In genomic region chr14:27623368-27623767, GRCm38 (mm10) we compare ENCODE assay signal across 8 mouse cellular contexts. TPM values are rescaled to one million over a fixed set of nuclear protein-coding genes. Genes with fewer than 3 reads are reported as not detected.
DNase-seq lines count a peak whose midpoint lies in the region; ATAC-seq lines count a peak whose summit lies in the region.

No protein-coding gene starts in this region.

- H3K4me1 ChIP-seq in forebrain, embryonic 11.5 days (replicated peaks; ENCODE audit: control insufficient read depth, insufficient read depth, low read length): no peaks in the 10 kb centered on the region
- H3K4me1 ChIP-seq in hindbrain, embryonic 13.5 days (replicated peaks): peaks cover 12% of the 10 kb centered on the region
- H3K4me1 ChIP-seq in lung, embryonic 15.5 days: 0 out of 2 replicates have a peak, but pooled peaks cover 4% of the 10 kb centered on the region

- H3K9me3 ChIP-seq in forebrain, embryonic 11.5 days (ENCODE audit: control insufficient read depth, low read length): no peaks in the 10 kb centered on the region
- no peaks in the 10 kb centered on the region for H3K9me3 ChIP-seq in hindbrain, embryonic 13.5 days
- H3K9me3 ChIP-seq in lung, embryonic 15.5 days: no peaks in the 10 kb centered on the region

- peak; percentile 37 to 68 for DNase-seq in adrenal gland, adult (ENCODE audit: inconsistent age in 2 of 2, low spot score in 1 of 2)
- no peak for DNase-seq in adrenal gland, adult 8-10 months
- peak; percentile 62 for DNase-seq in forebrain, embryonic 11.5 days (ENCODE audit: low spot score)
- DNase-seq in layer of hippocampus, postnatal 14 days (ENCODE audit: low spot score in 2 of 2): peak; percentile 68 to 88
- peak; percentile 89 for DNase-seq in right cerebral cortex, adult 18-20 months
- no peak for DNase-seq in spleen, adult 18-20 months

- no peaks in the 10 kb centered on the region for H3K36me3 ChIP-seq in forebrain, embryonic 11.5 days (ENCODE audit: control insufficient read depth, insufficient read depth, low read length)
- peaks cover 6% of the 10 kb centered on the region; the same call in 1 of the 2 replicates for H3K36me3 ChIP-seq in hindbrain, embryonic 13.5 days
- no peaks in the 10 kb centered on the region for H3K36me3 ChIP-seq in lung, embryonic 15.5 days

- H3K4me2 ChIP-seq in forebrain, embryonic 11.5 days (ENCODE audit: low read depth, low read length, severe bottlenecking): peak overlapping the region; percentile 90
- peak overlapping the region; percentile 59 for H3K4me2 ChIP-seq in hindbrain, embryonic 13.5 days
- peak overlapping the region; percentile 89 for H3K4me2 ChIP-seq in lung, embryonic 15.5 days

- WGBS in forebrain, embryonic 11.5 days: 3% methylated on average over 10 of the region's 10 CpGs
- WGBS in hindbrain, embryonic 13.5 days: 4% methylated on average over 10 of the region's 10 CpGs
- WGBS in lung, embryonic 15.5 days: 7% methylated on average over 10 of the region's 10 CpGs

- peak overlapping the region; percentile 10; the same call in 1 of the 2 replicates for H3K9ac ChIP-seq in forebrain, embryonic 11.5 days (ENCODE audit: low read length)
- H3K9ac ChIP-seq in hindbrain, embryonic 13.5 days: peak overlapping the region; percentile 93
- no peak overlapping the region for H3K9ac ChIP-seq in lung, embryonic 15.5 days

- no peaks in the 10 kb centered on the region for H3K27me3 ChIP-seq in forebrain, embryonic 11.5 days (ENCODE audit: control insufficient read depth, insufficient read depth, low read length)
- H3K27me3 ChIP-seq in hindbrain, embryonic 13.5 days: 0 out of 2 replicates have a peak, but pooled peaks cover 3% of the 10 kb centered on the region
- peaks cover 26% of the 10 kb centered on the region for H3K27me3 ChIP-seq in lung, embryonic 15.5 days

- H3K27ac ChIP-seq in forebrain, embryonic 11.5 days (ENCODE audit: low read depth, low read length): no peak overlapping the region
- H3K27ac ChIP-seq in hindbrain, embryonic 13.5 days: peak overlapping the region; percentile 93
- no peak overlapping the region for H3K27ac ChIP-seq in lung, embryonic 15.5 days

- no peak; the same call in 1 of the 2 replicates for ATAC-seq in forebrain, embryonic 11.5 days (replicated peaks; ENCODE audit: low FRiP score)
- peak; percentile 85 for ATAC-seq in hindbrain, embryonic 13.5 days (ENCODE audit: low FRiP score)
- ATAC-seq in lung, embryonic 15.5 days (ENCODE audit: borderline replicate concordance, extremely low read depth, low FRiP score, low TSS enrichment): no peak

- peak overlapping the region; percentile 68 for H3K4me3 ChIP-seq in forebrain, embryonic 11.5 days (ENCODE audit: low read depth, low read length)
- H3K4me3 ChIP-seq in hindbrain, embryonic 13.5 days: peak overlapping the region; percentile 79
- peak overlapping the region; percentile 48 for H3K4me3 ChIP-seq in lung, embryonic 15.5 days

RNA-seq across cellular contexts. Expression of gene Erc2, which starts 1.1 kb away (rescaled TPM):
- total RNA-seq in adrenal gland, adult 8-10 months (2022): 10 to 100 TPM in 3 of 4 experiments, 1 to 10 TPM in 1; 6.6 to 15.9 (median 11.0) TPM
- 12.4 and 12.7 TPM in 2 replicates for polyA plus RNA-seq in forebrain, embryonic 11.5 days (2014; fragmentation: Nextera tagmentation; extraction: Ambion mirVana)
- 79.8 and 82.7 TPM in 2 replicates for polyA plus RNA-seq in hindbrain, embryonic 13.5 days (2015; fragmentation: Nextera tagmentation; extraction: Ambion mirVana)
- 100 to 1,000 TPM; 252 to 266 TPM for total RNA-seq in layer of hippocampus, postnatal 14 days (2021)
- polyA plus RNA-seq in lung, embryonic 15.5 days (2015; fragmentation: Nextera tagmentation; extraction: Ambion mirVana): 1.4 and 2.3 TPM in 2 replicates

Comparison
In these comparisons a context has a peak if more than half of its experiments do, and no peak if none do; other contexts are left out.
1. DNase-seq: peak in adrenal gland, adult (2 of 2), forebrain, embryonic 11.5 days (single experiment), layer of hippocampus, postnatal 14 days (2 of 2) and right cerebral cortex, adult 18-20 months (single experiment); none in adrenal gland, adult 8-10 months (single experiment) and spleen, adult 18-20 months (0 of 2).
2. Peak in every context shown above with its lines, with median percentiles within 50 percentile points of each other: H3K4me2 ChIP-seq and H3K4me3 ChIP-seq.